Mouse (Mus musculus): ENCODE results near the gene Gm6583. TPM values are rescaled to one million over a fixed set of nuclear protein-coding genes. Genes with fewer than 3 reads are reported as not detected.
A peak's percentile ranks its signal among the peaks of the same experiment; 100 is the strongest.
"Not testable (repeated sequence)": the region's sequence is repeated elsewhere in the genome, so short reads cannot be mapped to it uniquely, and the experiment has no call there.

Gm6583 gene
- polyA plus RNA-seq, 1 experiment from 2014 or later, result 0.22 TPM

- Histone ChIP-seq H3K36me3 (no peaks in the 10 kb centered on the region), H3K4me2 (no peak overlapping the region), H3K9ac (no peak overlapping the region), H3K9me3 (no peaks in the 10 kb centered on the region), H3K4me3 (replicated peaks) (no peak overlapping the region), H3K27ac (no peak overlapping the region), H3K4me1 (peaks cover 7% of the 10 kb centered on the region), H3K27me3 (replicated peaks) (no peaks in the 10 kb centered on the region)
- 79% methylated on average over 4 of the region's 4 CpGs for WGBS
- no peak for ATAC-seq (ENCODE audit: insufficient read depth, low FRiP score, low read depth)
Measured at GRCm38 (mm10) chr5:112321376-112321775, 34.5 kb downstream of the Gm6583 start.

- H3K4me3 ChIP-seq (replicated peaks), result no peak overlapping the region
- no peaks in the 10 kb centered on the region for H3K9me3 ChIP-seq
- no peak for ATAC-seq (ENCODE audit: insufficient read depth, low FRiP score, low read depth)
- 70% methylated on average over 6 of the region's 6 CpGs for WGBS
- no peaks in the 10 kb centered on the region for H3K36me3 ChIP-seq
- H3K4me2 ChIP-seq, result no peak overlapping the region
- peaks cover 7% of the 10 kb centered on the region for H3K4me1 ChIP-seq
- no peaks in the 10 kb centered on the region for H3K27me3 ChIP-seq (replicated peaks)
- H3K27ac ChIP-seq, result no peak overlapping the region
- H3K9ac ChIP-seq, result no peak overlapping the region
Measured at GRCm38 (mm10) chr5:112320936-112321335, 34.9 kb downstream of the Gm6583 start.

- Histone ChIP-seq H3K27me3 (replicated peaks) (no peaks in the 10 kb centered on the region), H3K9me3 (no peaks in the 10 kb centered on the region), H3K4me1 (peaks cover 3% of the 10 kb centered on the region), H3K4me2 (no peak overlapping the region), H3K9ac (no peak overlapping the region), H3K36me3 (peaks cover 3% of the 10 kb centered on the region; the same call in 1 of the 2 replicates), H3K27ac (no peak overlapping the region), H3K4me3 (replicated peaks) (no peak overlapping the region)
- ATAC-seq (ENCODE audit: insufficient read depth, low FRiP score, low read depth), result no peak
- 78% methylated on average over 5 of the region's 5 CpGs for WGBS
Measured at GRCm38 (mm10) chr5:112320379-112320778, 35.5 kb downstream of the Gm6583 start.

DNA sequence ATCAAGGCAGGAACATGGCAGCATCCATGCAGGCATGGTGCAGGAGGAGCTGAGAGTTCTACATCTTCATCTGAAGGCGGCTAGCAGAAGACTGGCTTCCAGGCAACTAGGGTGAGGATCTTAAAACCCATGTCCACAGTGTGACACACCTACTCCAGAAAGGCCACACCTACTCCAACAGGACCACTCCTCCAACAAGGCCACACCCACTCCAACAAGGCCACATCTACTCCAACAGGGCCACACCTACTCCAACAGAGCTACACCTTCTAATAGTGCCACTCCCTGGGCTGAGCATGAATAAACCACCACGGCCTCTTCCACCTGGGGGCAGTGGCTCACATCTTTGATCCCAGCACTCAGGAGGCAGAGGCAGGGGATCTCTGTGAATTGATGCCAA is 36.5 kb downstream of the Gm6583 start:
- 50% methylated on average over 2 of the region's 2 CpGs for WGBS
- H3K27me3 ChIP-seq (replicated peaks); H3K9ac ChIP-seq; H3K9me3 ChIP-seq; H3K4me3 ChIP-seq (replicated peaks); H3K4me1 ChIP-seq; H3K4me2 ChIP-seq; H3K36me3 ChIP-seq; H3K27ac ChIP-seq: not testable (repeated sequence)
- peak; percentile 40 for ATAC-seq (ENCODE audit: insufficient read depth, low FRiP score, low read depth)

- Histone ChIP-seq H3K9me3 (no peaks in the 10 kb centered on the region), H3K4me3 (replicated peaks) (no peak overlapping the region), H3K27ac (no peak overlapping the region), H3K4me1 (no peaks in the 10 kb centered on the region), H3K4me2 (no peak overlapping the region), H3K36me3 (peaks cover 8% of the 10 kb centered on the region; the same call in 1 of the 2 replicates), H3K9ac (no peak overlapping the region), H3K27me3 (replicated peaks) (no peaks in the 10 kb centered on the region)
- ATAC-seq (ENCODE audit: insufficient read depth, low FRiP score, low read depth), result no peak
- 37% methylated on average over 5 of the region's 5 CpGs for WGBS
Measured at GRCm38 (mm10) chr5:112317328-112317727, 38.5 kb downstream of the Gm6583 start.

- 73% methylated on average over 5 of the region's 5 CpGs for WGBS
- no peak for ATAC-seq (ENCODE audit: insufficient read depth, low FRiP score, low read depth)
Measured at GRCm38 (mm10) chr5:112316468-112316867, 39.4 kb downstream of the Gm6583 start.

DNA sequence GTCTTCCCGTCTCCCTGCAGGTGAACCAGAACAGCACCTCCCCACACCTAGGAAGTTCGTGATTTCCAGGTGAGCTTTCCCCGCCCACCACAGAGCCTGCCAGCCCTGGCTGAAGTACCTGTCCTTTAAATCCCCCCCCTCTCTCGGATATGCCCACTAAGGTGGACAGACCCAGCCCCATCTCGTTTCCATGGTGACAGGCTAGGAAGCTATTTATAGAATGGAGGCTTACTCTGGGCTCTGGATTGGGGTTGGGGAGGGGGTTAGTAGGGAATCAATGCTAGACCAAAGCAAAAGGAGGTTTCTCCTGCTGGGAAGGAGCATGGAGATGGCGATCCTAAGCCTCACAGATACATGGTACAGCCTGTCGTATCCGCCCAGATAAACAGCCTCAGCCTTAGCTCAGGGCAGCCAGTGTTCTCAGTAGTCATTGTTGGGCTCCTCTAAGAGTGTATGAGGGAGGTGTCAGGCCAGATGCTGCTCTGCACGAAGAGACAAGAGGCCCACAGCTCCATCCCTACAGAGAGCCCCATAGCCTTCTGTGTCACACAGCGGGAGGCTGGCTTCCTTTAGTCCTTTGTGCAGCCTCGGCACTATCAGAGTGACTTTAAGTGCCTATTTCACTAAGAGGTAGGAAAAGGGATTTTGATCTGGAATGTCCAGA is 42.5 kb downstream of the Gm6583 start:
- ATAC-seq (ENCODE audit: insufficient read depth, low FRiP score, low read depth), result no peak
- H3K4me2 ChIP-seq, result no peak overlapping the region
- no peak overlapping the region for H3K4me3 ChIP-seq (replicated peaks)
- no peak overlapping the region for H3K27ac ChIP-seq
- no peak overlapping the region for H3K9ac ChIP-seq
- no peaks in the 10 kb centered on the region for H3K27me3 ChIP-seq (replicated peaks)
- 75% methylated on average over 11 of the region's 11 CpGs for WGBS
- H3K36me3 ChIP-seq, result peaks cover 28% of the 10 kb centered on the region
- no peaks in the 10 kb centered on the region for H3K4me1 ChIP-seq
- H3K9me3 ChIP-seq, result no peaks in the 10 kb centered on the region

More at GRCm38 (mm10) chr5:112316468-112316867, 39.4 kb downstream of the Gm6583 start:
- Histone ChIP-seq H3K4me3 (replicated peaks) (no peak overlapping the region), H3K9me3 (no peaks in the 10 kb centered on the region), H3K4me1 (no peaks in the 10 kb centered on the region), H3K27ac (no peak overlapping the region), H3K27me3 (replicated peaks) (no peaks in the 10 kb centered on the region), H3K9ac (no peak overlapping the region), H3K4me2 (no peak overlapping the region), H3K36me3 (peaks cover 12% of the 10 kb centered on the region; the same call in 1 of the 2 replicates)

- H3K27me3 ChIP-seq (replicated peaks), result no peaks in the 10 kb centered on the region
- H3K36me3 ChIP-seq, result peaks cover 25% of the 10 kb centered on the region
- no peak overlapping the region for H3K4me2 ChIP-seq
- no peak overlapping the region for H3K9ac ChIP-seq
- no peak overlapping the region for H3K27ac ChIP-seq
- H3K4me3 ChIP-seq (replicated peaks), result no peak overlapping the region
- ATAC-seq (ENCODE audit: insufficient read depth, low FRiP score, low read depth), result no peak
- 0 out of 2 replicates have a peak, but pooled peaks cover 4% of the 10 kb centered on the region for H3K4me1 ChIP-seq
- WGBS, result 83% methylated on average over 5 of the region's 5 CpGs
- H3K9me3 ChIP-seq, result no peaks in the 10 kb centered on the region
Measured at GRCm38 (mm10) chr5:112305842-112306241, 50.0 kb downstream of the Gm6583 start.

Other genes starting within 250 kb of the Gm6583 start
- gene Cryba4, start 103.5 kb downstream of the Gm6583 start, polyA plus RNA-seq (2015; fragmentation: Nextera tagmentation; extraction: Ambion mirVana), result 1.7 TPM in 2 replicates
- gene Crybb1, start 100.2 kb downstream of the Gm6583 start, polyA plus RNA-seq (2015; fragmentation: Nextera tagmentation; extraction: Ambion mirVana), result 4.0 TPM in 2 replicates
- gene Tpst2, start 79.3 kb downstream of the Gm6583 start, polyA plus RNA-seq (2015; fragmentation: Nextera tagmentation; extraction: Ambion mirVana), result 40.8 and 44.4 TPM in 2 replicates
- 23.3 and 25.3 TPM in 2 replicates for gene Tfip11, start 29.7 kb downstream of the Gm6583 start, polyA plus RNA-seq (2015; fragmentation: Nextera tagmentation; extraction: Ambion mirVana)
- gene Srrd, start 13.0 kb downstream of the Gm6583 start, polyA plus RNA-seq (2015; fragmentation: Nextera tagmentation; extraction: Ambion mirVana), result 34.0 and 37.3 TPM in 2 replicates
- 31.7 and 32.9 TPM in 2 replicates for gene Hps4, start 12.9 kb downstream of the Gm6583 start, polyA plus RNA-seq (2015; fragmentation: Nextera tagmentation; extraction: Ambion mirVana)
- 10.2 and 12.1 TPM in 2 replicates for gene Asphd2, start 38.8 kb upstream of the Gm6583 start, polyA plus RNA-seq (2015; fragmentation: Nextera tagmentation; extraction: Ambion mirVana)
- gene Gm6588, start 93.4 kb upstream of the Gm6583 start, polyA plus RNA-seq (2015; fragmentation: Nextera tagmentation; extraction: Ambion mirVana), result 0.08 and 0.14 TPM in 2 replicates
- gene Sez6l, start 221.2 kb upstream of the Gm6583 start, polyA plus RNA-seq (2015; fragmentation: Nextera tagmentation; extraction: Ambion mirVana), result 2.0 and 2.3 TPM in 2 replicates